Mouse (Mus musculus) layer of hippocampus, postnatal 25 days (tissue): ENCODE data around the gene Smyd3. TPM values are rescaled to one million over a fixed set of nuclear protein-coding genes. Genes with fewer than 3 reads are reported as not detected.

Experiments
- DNase-seq, 2 experiments: peaks; one replicate each; pipeline ENCODE4 v3.0.0; 2022; ENCODE audit warnings: mixed read lengths in 2 of 2, low spot score in 1 of 2; ENCODE audit errors: extremely low spot score in 1 of 2
- total RNA-seq, 2 experiments: library from RNA; stranded (reverse); gene quantifications; 2 replicates each; pipeline ENCODE4 v1.2.3; 2021

Smyd3 gene
- total RNA-seq, 2 experiments from 2014 or later = 19.7 to 20.4 TPM

GRCm38 (mm10) chr1:179052545-179053180 lies 465.2 kb downstream of the Smyd3 start:
- DNase-seq = no peak

GRCm38 (mm10) chr1:179047931-179048596 lies 469.8 kb downstream of the Smyd3 start:
- DNase-seq = no peak

DNA sequence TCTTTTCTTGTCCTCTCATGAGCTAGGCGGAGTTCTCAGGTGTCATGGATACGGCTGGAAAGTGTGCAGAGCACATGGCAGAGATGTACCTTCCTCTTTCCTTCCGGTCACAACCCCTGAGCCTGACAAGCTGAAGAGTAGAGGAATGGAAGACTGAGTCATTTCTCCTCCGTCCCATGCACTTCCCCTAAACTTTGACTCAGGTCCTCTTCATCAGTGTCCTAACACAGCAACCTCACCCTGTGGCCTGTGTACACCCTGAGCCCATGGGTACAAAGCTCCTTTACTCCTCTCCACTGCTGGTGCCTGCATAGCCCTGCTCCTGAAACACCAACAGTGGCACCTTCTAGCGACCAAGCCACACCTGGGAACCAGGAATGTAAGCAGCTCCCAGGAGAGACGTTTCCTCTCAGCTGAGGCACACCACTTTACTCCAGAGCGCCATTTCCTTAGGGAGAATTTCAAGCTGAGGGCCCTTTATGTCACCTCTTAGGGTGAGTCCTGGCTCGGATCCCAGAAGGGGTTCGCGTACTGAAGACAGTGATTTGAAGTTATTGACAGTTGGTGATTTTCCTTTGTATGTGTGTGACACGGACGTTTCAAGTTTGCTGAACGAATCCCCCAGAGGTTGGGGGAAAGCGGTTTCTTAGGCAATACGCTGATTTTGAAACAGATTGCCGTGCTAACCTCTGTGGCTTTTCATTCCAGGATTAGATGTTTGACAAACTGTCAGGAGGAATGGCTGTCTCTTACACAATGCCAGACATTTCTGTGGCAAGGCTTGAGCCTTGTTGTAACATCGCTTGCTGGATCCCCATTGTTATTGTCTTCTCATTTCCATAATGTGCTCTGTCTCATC lies 471.8 kb downstream of the Smyd3 start:
- DNase-seq = no peak

DNA sequence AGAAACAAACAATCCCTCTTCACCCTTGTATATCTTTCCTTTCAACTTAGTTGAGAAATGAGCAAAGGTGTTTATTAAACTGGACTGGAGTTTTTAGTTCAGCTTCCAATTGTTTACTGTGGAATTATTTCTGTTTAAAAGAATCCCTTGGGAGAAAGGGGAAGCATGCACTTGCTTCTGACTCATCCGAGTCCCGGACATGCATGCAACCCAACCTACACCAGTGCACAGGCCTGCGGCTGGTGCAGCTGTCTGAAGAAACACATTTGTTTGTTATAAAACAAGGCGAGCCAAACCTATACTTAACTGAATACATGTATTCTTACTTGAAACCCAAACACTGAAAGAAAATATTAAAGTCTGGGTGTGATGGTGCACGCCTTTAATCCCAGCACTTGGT lies 473.7 kb downstream of the Smyd3 start:
- DNase-seq = no peak

DNA sequence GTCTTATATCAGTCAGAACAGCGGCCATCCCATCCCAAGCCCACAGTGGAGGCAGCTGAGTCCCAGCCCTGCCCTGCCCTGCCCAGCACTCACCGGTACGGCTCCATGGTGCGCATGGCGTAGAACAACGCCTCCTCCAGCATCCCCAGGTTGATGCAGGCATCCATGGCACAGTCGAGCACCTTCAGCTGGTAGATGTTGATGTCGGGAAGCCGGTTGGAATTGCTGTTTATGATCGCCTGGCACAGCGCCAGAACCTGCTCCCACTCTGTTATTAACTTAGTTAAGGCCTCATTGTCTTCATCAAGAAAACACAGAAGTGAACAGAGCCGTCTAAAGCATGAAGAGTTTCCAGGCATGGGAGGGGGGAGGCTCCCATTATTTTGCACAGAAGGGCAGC lies 474.2 kb downstream of the Smyd3 start:
- DNase-seq = no peak

- DNase-seq = peak in 1 of 2 experiments; percentile 43
Measured at GRCm38 (mm10) chr1:179041905-179042337, 475.9 kb downstream of the Smyd3 start.

DNA sequence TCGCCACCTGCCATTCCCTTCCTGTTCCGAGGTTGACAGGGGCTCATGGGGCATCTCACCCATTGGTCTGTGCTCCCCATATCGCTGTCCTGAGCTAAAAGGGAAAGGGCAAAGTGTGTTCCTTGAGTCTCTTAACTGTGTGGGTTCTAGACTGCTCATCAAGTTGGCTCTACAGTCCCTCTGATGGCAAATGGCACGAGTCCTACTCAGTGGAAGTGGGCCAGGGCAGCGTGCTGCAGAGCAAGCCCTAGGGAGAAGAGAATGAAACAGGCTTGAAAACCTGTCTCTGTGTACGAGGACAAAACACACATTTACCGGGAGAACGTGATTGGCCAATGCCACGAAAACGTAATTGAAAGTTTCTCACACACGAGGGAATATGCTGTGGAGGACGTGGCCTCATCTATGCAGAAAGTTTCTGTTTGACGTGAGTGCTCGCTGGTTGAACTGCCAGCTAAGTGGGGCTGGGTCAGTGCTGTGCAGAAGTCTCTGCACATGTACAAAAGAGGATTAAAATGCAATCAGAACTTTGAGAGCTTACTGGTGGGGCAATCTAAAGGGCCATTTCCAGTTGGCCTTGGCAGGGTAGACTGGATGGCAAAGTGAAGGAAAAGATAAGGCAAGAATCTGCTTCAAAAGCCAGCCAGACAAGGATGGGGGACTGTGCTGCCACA lies 476.5 kb downstream of the Smyd3 start:
- no peak for DNase-seq

DNA sequence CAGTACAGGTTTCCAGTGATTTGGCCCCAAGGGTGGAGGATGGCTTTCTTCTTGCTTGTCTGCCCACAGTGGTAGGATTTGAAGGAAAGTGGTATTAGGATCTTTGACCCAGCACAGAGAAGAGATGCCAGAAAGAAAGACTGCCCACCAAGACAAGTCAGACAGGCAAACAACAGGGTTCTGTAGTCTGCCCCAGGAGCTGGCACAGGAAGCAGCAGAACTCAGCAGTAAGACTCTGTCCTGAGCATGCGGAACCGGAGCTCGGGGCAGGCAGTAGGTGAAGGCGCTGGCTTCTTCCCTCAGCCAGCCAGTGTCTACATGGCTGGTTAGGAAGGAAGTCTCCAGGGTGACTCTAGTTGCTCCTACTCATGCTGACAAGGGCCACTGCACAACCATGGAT lies 479.0 kb downstream of the Smyd3 start:
- DNase-seq = no peak

DNA sequence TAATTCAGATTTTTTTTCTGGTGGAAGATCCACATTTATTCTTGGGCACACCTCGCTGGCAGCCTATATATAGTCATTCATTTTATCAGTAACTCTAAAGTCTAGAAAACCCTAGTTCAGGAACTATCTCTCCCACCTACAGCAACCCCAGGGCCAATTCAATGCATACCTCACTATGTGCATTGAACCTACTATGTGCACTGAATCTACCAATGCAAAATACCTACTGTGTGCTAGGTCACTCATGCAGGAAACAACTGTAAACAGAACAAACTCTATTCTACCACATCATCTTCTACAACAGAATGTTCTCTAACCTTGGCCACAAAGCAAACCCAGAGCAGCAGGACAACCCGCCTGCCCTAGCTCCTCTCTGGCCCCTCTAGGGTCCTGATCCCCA lies 484.9 kb downstream of the Smyd3 start:
- no peak for DNase-seq

- no peak for DNase-seq
Measured at GRCm38 (mm10) chr1:179031581-179031980, 486.3 kb downstream of the Smyd3 start.

GRCm38 (mm10) chr1:179026614-179027013 lies 491.2 kb downstream of the Smyd3 start:
- no peak for DNase-seq

DNA sequence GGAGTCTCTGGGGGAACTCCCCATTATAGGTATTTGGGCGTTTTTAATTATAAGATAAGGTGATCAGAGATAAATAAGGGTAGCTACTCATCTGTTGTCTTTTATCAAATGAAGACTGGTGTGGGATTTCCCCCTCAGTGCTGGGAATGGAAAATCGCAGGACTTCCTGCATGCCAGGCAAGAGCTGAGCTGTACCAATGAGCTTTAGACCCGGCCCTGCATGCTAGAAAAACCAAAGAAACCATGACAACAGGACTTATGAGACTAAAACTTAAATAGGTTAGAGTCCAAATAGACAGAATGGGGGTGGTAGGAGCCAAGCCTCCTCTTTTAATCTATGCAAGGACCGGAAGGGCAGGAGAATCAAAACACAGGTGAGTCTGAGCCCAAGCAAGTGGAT lies 492.7 kb downstream of the Smyd3 start:
- no peak for DNase-seq

DNA sequence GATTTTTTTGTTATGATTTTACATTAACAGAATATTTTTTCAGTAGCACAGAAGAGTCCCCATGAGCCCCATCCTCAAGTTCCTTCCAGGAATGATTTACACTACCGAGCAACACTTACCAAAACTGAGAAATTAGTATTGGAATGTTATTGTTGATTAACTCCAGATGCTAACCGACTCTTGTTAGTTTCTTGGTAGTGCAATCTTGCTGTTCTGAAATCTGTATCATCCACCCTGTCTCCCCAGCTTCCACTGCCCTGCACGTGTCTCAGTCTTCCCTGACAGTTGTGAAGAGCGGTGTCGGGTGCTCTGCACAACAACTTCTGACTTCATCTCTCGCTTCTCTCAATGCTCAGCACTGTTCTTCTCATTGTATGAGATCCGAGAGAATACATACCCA lies 494.4 kb downstream of the Smyd3 start:
- no peak for DNase-seq

- DNase-seq = no peak
Measured at GRCm38 (mm10) chr1:179017428-179017827, 500.4 kb downstream of the Smyd3 start.

DNA sequence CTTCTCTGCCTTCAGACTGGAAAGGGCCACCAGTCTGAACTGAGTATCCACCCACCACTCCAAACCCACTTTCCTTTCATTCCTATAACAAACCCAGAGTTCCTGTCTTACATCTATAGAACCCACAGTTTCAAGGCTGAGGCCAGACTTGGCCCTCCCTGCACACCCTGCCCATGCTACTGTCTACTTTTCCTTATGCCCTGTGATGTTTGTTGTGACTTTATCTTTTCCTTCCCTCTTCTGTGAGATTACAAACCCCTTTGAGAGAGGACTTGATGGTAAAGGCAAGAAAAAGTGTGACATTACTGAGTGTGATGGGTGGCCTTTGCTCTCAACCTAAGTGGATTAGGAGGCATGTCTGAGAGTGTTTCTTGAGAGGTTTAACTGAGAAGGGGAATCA lies 504.8 kb downstream of the Smyd3 start:
- DNase-seq = no peak

- peak in 1 of 2 experiments; percentile 33 for DNase-seq
Measured at GRCm38 (mm10) chr1:179012273-179012672, 505.6 kb downstream of the Smyd3 start.

- no peak for DNase-seq
Measured at GRCm38 (mm10) chr1:179010756-179011155, 507.1 kb downstream of the Smyd3 start.

DNA sequence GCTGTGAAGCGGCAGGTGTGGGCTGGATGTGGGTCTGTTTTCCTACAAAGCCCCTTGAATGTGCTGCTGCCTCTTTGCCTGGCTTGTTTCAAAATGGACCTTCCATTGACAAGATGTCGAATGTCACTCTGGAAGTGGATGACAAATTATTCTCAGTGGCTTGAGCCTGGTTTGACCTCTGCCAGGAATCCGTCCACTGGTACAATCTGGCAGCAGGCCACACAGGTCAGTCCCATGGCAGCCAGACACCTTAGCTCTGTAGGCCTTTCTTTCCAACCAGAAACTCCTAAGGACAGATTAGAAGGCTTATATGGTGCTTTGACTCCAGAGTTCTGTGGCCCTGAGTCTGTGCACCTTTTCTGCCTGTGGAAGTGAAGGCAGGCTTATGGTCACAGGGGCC lies 507.9 kb downstream of the Smyd3 start:
- DNase-seq = no peak

DNA sequence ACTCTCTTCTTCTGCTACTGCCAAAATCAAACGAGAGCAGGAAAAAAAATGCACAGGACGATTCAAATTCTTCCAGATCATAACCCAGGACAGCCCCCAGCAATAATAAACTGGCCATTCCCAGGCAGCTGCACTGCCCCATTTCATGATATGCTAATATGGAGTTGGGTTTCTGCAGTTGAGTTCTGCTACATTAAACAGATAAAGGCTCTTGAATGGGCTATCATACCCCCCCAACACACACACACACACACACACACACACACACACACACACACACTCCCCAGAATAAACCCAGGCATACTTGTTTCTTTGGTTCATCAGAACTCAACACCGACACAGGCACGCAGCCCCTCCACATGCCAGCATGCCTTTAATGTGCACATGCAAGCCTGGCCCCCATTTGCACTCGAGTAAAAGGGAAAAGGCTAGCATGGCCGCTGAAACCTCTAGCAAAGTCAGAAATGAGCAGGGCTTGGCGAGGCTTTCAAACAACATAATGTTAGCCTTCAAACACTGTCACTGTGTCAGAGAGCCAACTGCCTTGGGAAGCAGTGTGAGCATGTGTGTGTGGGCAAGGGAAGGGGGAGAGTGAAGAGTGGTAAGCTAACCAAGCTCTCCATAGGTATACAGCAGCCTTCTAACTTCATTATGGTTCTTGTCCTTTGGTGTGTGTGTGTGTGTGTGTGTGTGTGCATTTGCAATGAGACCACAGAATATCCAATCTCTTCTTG lies 513.5 kb downstream of the Smyd3 start:
- DNase-seq = peak in 1 of 2 experiments; percentile 11
